Mouse (Mus musculus) olfactory bulb, adult 2 months (tissue): ENCODE results near the gene Qars. TPM values are rescaled to one million over a fixed set of nuclear protein-coding genes. Genes with fewer than 3 reads are reported as not detected.

ENCODE experiments used
- H3K27ac ChIP-seq: fragments of 200-500 bp; 2 replicates; pipeline ENCODE4 v1.5.1; 2012; ENCODE audit warnings: low read depth, low read length; ENCODE audit not compliant: insufficient read depth
- H3K4me1 ChIP-seq: fragments of 200-500 bp; 2 replicates; pipeline ENCODE4 v1.6.1; 2012; ENCODE audit warnings: low read length; ENCODE audit not compliant: control insufficient read depth, insufficient read depth
- H3K4me3 ChIP-seq: fragments of 200-500 bp; 2 replicates; pipeline ENCODE4 v1.5.1; 2012; ENCODE audit warnings: mild to moderate bottlenecking, low read depth, low read length, moderate library complexity; ENCODE audit not compliant: insufficient read depth
- CTCF ChIP-seq: fragments of 200-500 bp; IDR thresholded peaks from 2 replicates; pipeline ENCODE4 v1.5.1; 2012; ENCODE audit warnings: low read depth, mild to moderate bottlenecking, low read length, moderate library complexity; ENCODE audit not compliant: insufficient read depth
- POLR2A ChIP-seq: fragments of 200-500 bp; IDR thresholded peaks from 2 replicates; pipeline ENCODE4 v1.6.1; 2012; ENCODE audit warnings: mild to moderate bottlenecking, low read depth, low read length, moderate library complexity; ENCODE audit not compliant: insufficient read depth
- WGBS: fragments of 180-500 bp; shearing (Covaris S2); methylation state at CpG from one replicate; pipeline ENCODE4 v1.1.7; 2018; 5-methylcytosine and 5-hydroxymethylcytosine counted together
- polyA plus RNA-seq: library from polyadenylated mRNA; stranded (reverse); fragments of >200 nt; gene quantifications from 2 replicates; pipeline ENCODE4 v1.2.4, GENCODE M21; 2012; ENCODE audit warnings: low replicate concordance; ENCODE audit not compliant: missing spikeins, insufficient read depth, insufficient read length

Gene Qars
- polyA plus RNA-seq, 1 experiment: not detected

GRCm38 (mm10) chr9:108492043-108492750 lies 15.3 kb upstream of the Qars start:
- 40% methylated on average over 16 of the region's 16 CpGs for WGBS
- H3K4me3 ChIP-seq: 0 out of 2 replicates have a peak overlapping the region, but pooled peaks have one; percentile 6
- TF ChIP-seq CTCF: no peak
- peaks cover 20% of the 10 kb centered on the region for H3K4me1 ChIP-seq
- no peak overlapping the region for H3K27ac ChIP-seq

- H3K4me3 ChIP-seq: no peak overlapping the region
- H3K27ac ChIP-seq: no peak overlapping the region
- no peak for TF ChIP-seq POLR2A
- no peak for TF ChIP-seq CTCF
- H3K4me1 ChIP-seq: peaks cover 20% of the 10 kb centered on the region
- 91% methylated on average over 8 of the region's 8 CpGs for WGBS
These were observed 14.3 kb upstream of the Qars start for GRCm38 (mm10) chr9:108493246-108493645.

- Histone ChIP-seq H3K4me1 (peaks cover 20% of the 10 kb centered on the region), H3K27ac (no peak overlapping the region), H3K4me3 (no peak overlapping the region)
- WGBS: 95% methylated on average over 19 of the region's 19 CpGs
- TF ChIP-seq POLR2A (no peak), CTCF (no peak)
These were observed 13.2 kb upstream of the Qars start for GRCm38 (mm10) chr9:108494146-108494825.

GRCm38 (mm10) chr9:108494905-108495304 lies 12.6 kb upstream of the Qars start:
- 74% methylated on average over 10 of the region's 10 CpGs for WGBS

GRCm38 (mm10) chr9:108499231-108499630 lies 8.3 kb upstream of the Qars start:
- Histone ChIP-seq H3K4me3 (no peak overlapping the region), H3K27ac (no peak overlapping the region), H3K4me1 (no peaks in the 10 kb centered on the region)
- TF ChIP-seq CTCF: no peak
- TF ChIP-seq POLR2A: no peak
- WGBS: 89% methylated on average over 7 of the region's 7 CpGs

More at GRCm38 (mm10) chr9:108494905-108495304, 12.6 kb upstream of the Qars start:
- no peak for TF ChIP-seq POLR2A
- no peak for TF ChIP-seq CTCF
- H3K4me3 ChIP-seq: no peak overlapping the region
- H3K27ac ChIP-seq: no peak overlapping the region
- H3K4me1 ChIP-seq: peaks cover 19% of the 10 kb centered on the region

- WGBS: 94% methylated on average over 15 of the region's 15 CpGs
- Histone ChIP-seq H3K27ac (no peak overlapping the region), H3K4me1 (no peaks in the 10 kb centered on the region), H3K4me3 (no peak overlapping the region)
- TF ChIP-seq CTCF (no peak), POLR2A (no peak)
These were observed 7.6 kb upstream of the Qars start for GRCm38 (mm10) chr9:108499943-108500342.

- H3K27ac ChIP-seq: no peak overlapping the region
- H3K4me3 ChIP-seq: no peak overlapping the region
- WGBS: 87% methylated on average over 7 of the region's 7 CpGs
- no peak for TF ChIP-seq CTCF
- TF ChIP-seq POLR2A: no peak
- peaks cover 5% of the 10 kb centered on the region for H3K4me1 ChIP-seq
These were observed 605 bp upstream of the Qars start for GRCm38 (mm10) chr9:108506901-108507300.

GRCm38 (mm10) chr9:108508776-108509175 lies 1.3 kb downstream of the Qars start:
- 86% methylated on average over 7 of the region's 7 CpGs for WGBS
- no peak overlapping the region for H3K4me3 ChIP-seq
- no peak for TF ChIP-seq POLR2A
- TF ChIP-seq CTCF: no peak
- peaks cover 5% of the 10 kb centered on the region for H3K4me1 ChIP-seq
- no peak overlapping the region for H3K27ac ChIP-seq
